Mouse (Mus musculus) limb, embryonic 14.5 days (tissue): Measurements from ENCODE around the gene Gm11037. TPM values are rescaled to one million over a fixed set of nuclear protein-coding genes. Genes with fewer than 3 reads are reported as not detected.
"Not testable (repeated sequence)": the region's sequence is repeated elsewhere in the genome, so short reads cannot be mapped to it uniquely, and the experiment has no call there.

Experiments used
- ATAC-seq: fragments of 200-750 bp; cut with Nextera tagmentation; 2 replicates; pipeline ENCODE4 v1.8.0; 2017; ENCODE audit warnings: low read depth, moderate number of reproducible peaks, moderate TSS enrichment; ENCODE audit not compliant: low FRiP score
- DNase-seq: peaks from one replicate; pipeline ENCODE4 v3.0.0-alpha.2; 2015; ENCODE audit warnings: low spot score
- H3K27ac ChIP-seq: fragments of 300-500 bp; sonication (generic); replicated peaks from 2 replicates; pipeline ENCODE4 v1.5.1; 2014; ENCODE audit warnings: low read depth, mild to moderate bottlenecking, low read length, moderate library complexity, mixed read lengths
- H3K27me3 ChIP-seq: fragments of 300-500 bp; sonication (generic); 2 replicates; pipeline ENCODE4 v1.6.1; 2014; ENCODE audit warnings: low read length, mixed read lengths; ENCODE audit not compliant: control insufficient read depth, insufficient read depth
- H3K36me3 ChIP-seq: fragments of 300-500 bp; sonication (generic); 2 replicates; pipeline ENCODE4 v1.6.1; 2014; ENCODE audit warnings: mild to moderate bottlenecking, low read length, moderate library complexity, mixed read lengths; ENCODE audit not compliant: control insufficient read depth, insufficient read depth
- H3K4me1 ChIP-seq: fragments of 300-500 bp; sonication (generic); 2 replicates; pipeline ENCODE4 v1.6.1; 2014; ENCODE audit warnings: antibody characterized with exemption, low read length, mixed read lengths; ENCODE audit not compliant: control insufficient read depth, insufficient read depth
- H3K4me2 ChIP-seq: fragments of 300-500 bp; sonication (generic); replicated peaks from 2 replicates; pipeline ENCODE4 v1.6.1; 2014; ENCODE audit warnings: low read depth, mild to moderate bottlenecking, low read length, moderate library complexity; ENCODE audit not compliant: severe bottlenecking
- H3K4me3 ChIP-seq: fragments of 300-500 bp; sonication (generic); replicated peaks from 2 replicates; pipeline ENCODE4 v1.5.1; 2014; ENCODE audit warnings: low read length
- H3K9ac ChIP-seq: fragments of 300-500 bp; sonication (generic); 2 replicates; pipeline ENCODE4 v1.6.1; 2014; ENCODE audit warnings: mild to moderate bottlenecking, low read depth, low read length, moderate library complexity; ENCODE audit not compliant: severe bottlenecking
- H3K9me3 ChIP-seq: fragments of 300-500 bp; sonication (generic); 2 replicates; pipeline ENCODE4 v1.6.1; 2016; ENCODE audit warnings: low read length; ENCODE audit not compliant: control insufficient read depth
- POLR2A ChIP-seq: fragments of 200-500 bp; IDR thresholded peaks from 2 replicates; pipeline ENCODE4 v1.8.0; 2012; ENCODE audit warnings: inconsistent platforms, mild to moderate bottlenecking, moderate library complexity, borderline replicate concordance; ENCODE audit not compliant: insufficient read depth, insufficient read length; ENCODE audit errors: extremely low read depth
- WGBS: fragments of 180-500 bp; shearing (Covaris S2); extraction: QIAGEN DNeasy Blood & Tissue Kit; methylation state at CpG from one replicate; pipeline ENCODE4 v1.1.7; 2014; 5-methylcytosine and 5-hydroxymethylcytosine counted together
- polyA plus RNA-seq, 2 experiments: library from polyadenylated mRNA; depleted of rRNA in 1 of 2; stranded (reverse) in 1 of 2; unstranded in 1 of 2; fragments of >200 nt; fragmentation: Nextera tagmentation in 1 of 2; extraction: Ambion mirVana in 1 of 2; gene quantifications; 2 replicates each; pipeline versions ENCODE4 v1.2.1 to v1.2.3; 2012 to 2014

Gene Gm11037
- polyA plus RNA-seq, 2 experiments: not detected

DNA sequence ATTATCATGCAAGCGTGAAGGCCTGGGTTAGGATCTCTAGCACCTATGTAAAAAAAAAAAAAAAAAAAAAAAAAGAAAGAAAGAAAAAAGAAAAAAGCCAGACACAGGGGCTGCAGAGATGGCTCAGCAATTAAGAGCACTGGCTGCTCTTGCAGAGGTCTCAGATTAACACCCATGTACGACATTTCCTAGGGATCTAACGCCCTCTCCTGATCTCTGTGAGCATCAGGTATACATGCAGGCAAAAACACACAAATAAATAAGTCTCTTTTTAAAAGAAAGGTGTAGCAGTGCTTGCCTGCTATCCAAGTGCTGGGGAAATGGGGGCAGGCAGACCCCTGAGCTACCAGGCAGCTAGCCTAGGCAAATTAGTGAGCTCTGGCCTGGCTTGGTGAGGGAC is 31.8 kb upstream of the Gm11037 start:
- H3K36me3 ChIP-seq: no peaks in the 10 kb centered on the region
- no peaks in the 10 kb centered on the region for H3K27me3 ChIP-seq
- H3K4me3 ChIP-seq: no peak overlapping the region
- ATAC-seq (no peak), DNase-seq (no peak)
- TF ChIP-seq POLR2A: no peak
- H3K4me2 ChIP-seq: no peak overlapping the region
- H3K9ac ChIP-seq: no peak overlapping the region
- H3K9me3 ChIP-seq: no peaks in the 10 kb centered on the region
- H3K4me1 ChIP-seq: peaks cover 4% of the 10 kb centered on the region
- H3K27ac ChIP-seq: no peak overlapping the region
- WGBS: 72% methylated on average over 3 of the region's 3 CpGs

DNA sequence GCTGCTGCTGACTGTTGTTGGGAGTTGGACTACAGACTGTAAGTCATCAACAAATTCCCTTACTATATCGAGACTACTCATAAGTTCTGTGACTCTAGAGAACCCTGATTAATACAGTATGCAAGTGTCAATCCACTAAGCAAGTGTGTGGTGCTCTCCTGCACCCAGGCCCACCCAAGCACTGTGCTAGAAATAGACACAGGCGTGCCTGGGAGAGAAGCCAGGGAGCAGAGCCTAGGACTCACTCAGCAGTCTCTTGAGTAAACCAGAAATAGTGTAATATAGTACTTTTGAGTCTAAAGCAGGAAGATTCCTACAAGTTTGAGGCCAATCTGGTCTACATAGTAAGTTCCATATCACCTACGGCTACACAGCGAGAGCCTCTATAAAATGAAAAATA is 29.3 kb upstream of the Gm11037 start:
- Histone ChIP-seq H3K4me3 (no peak overlapping the region), H3K9ac (no peak overlapping the region), H3K4me2 (no peak overlapping the region), H3K36me3 (no peaks in the 10 kb centered on the region), H3K27me3 (no peaks in the 10 kb centered on the region), H3K9me3 (no peaks in the 10 kb centered on the region), H3K27ac (no peak overlapping the region), H3K4me1 (no peaks in the 10 kb centered on the region)
- DNase-seq (no peak), ATAC-seq (no peak)
- 77% methylated on average over 4 of the region's 4 CpGs for WGBS
- no peak for TF ChIP-seq POLR2A

DNA sequence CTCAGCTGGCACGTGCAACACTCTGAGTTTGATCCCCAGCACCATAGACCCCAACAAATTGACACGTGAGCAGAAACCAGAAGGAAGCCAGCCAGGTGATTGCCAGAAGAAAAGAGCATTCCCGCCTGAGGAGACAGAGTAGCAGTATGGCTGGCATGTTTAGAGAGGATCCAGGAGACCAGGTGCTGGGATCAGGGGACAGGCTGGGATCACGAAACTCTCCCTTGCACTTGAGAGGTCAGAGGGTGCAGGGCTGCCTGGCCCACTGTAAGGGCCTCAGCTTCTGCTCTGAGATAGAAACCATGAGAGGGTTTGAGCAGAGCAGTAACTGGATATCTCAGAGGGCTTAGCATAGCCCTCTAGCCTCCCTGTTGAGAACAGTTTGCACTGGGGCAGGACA is 28.2 kb upstream of the Gm11037 start:
- ATAC-seq, H3K9ac ChIP-seq, H3K4me2 ChIP-seq, H3K4me1 ChIP-seq, H3K36me3 ChIP-seq, H3K4me3 ChIP-seq, H3K9me3 ChIP-seq, DNase-seq, H3K27me3 ChIP-seq, H3K27ac ChIP-seq: not testable (repeated sequence)
- 56% methylated on average over 4 of the region's 4 CpGs for WGBS

DNA sequence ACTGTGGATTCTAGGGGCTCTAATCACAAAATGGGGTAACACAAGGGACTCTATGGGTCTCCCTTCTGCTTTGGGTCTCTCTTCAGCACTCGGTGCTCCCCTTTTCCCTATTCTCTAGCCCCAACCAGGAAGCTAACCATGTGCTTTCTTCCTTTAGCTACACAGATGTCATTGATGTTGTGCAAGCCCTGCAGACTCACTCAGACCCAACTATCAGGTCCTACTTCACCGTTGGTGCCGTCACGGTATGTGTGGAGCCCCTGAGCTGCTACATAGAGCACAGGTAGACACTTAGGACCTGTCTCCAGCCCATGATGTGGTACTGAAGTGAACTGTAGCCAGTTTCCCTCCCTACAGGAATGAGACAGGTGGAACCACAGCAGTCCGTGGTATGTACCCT is 27.3 kb upstream of the Gm11037 start:
- no peak overlapping the region for H3K4me3 ChIP-seq
- H3K4me2 ChIP-seq: no peak overlapping the region
- H3K9me3 ChIP-seq: no peaks in the 10 kb centered on the region
- no peaks in the 10 kb centered on the region for H3K36me3 ChIP-seq
- no peak overlapping the region for H3K9ac ChIP-seq
- H3K27ac ChIP-seq: no peak overlapping the region
- 90% methylated on average over 5 of the region's 5 CpGs for WGBS
- no peak for TF ChIP-seq POLR2A
- H3K27me3 ChIP-seq: no peaks in the 10 kb centered on the region
- no peak for ATAC-seq
- no peaks in the 10 kb centered on the region for H3K4me1 ChIP-seq
- DNase-seq: no peak

DNA sequence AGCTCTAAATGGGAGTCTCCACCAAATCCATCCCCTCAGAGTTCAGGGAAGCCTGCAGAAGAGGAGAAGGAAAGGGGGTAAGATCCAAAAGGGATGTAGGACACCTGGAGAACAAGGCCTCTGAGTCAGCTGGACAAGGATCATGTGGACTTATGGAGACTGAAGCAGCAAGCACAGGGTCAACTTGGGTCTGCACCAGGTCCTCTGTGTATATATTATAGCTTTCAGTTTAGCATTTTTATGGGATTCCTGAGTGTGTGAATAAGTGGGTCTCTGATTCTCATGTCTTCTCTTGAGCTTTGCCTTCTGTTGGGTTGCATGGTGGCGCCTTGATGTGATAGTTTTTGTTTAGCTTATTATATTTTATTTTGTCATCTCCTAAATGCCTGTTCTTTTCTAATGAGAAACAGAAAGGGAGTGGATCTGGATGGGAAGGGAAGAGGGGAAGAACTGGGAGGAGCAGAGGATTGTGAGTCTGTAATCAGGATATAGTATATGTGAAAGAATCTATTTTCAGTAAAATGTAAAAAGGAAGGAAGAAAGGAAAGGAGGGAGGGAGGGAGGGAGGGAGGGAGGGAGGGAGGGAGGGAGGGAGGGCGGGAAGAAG is 14.2 kb upstream of the Gm11037 start:
- H3K4me2 ChIP-seq: no peak overlapping the region
- TF ChIP-seq POLR2A: no peak
- WGBS: 66% methylated on average over 2 of the region's 2 CpGs
- H3K27ac ChIP-seq: no peak overlapping the region
- no peak for DNase-seq
- no peaks in the 10 kb centered on the region for H3K27me3 ChIP-seq
- no peak overlapping the region for H3K4me3 ChIP-seq
- no peak overlapping the region for H3K9ac ChIP-seq
- H3K4me1 ChIP-seq: no peaks in the 10 kb centered on the region
- H3K9me3 ChIP-seq: no peaks in the 10 kb centered on the region
- ATAC-seq: no peak
- no peaks in the 10 kb centered on the region for H3K36me3 ChIP-seq

DNA sequence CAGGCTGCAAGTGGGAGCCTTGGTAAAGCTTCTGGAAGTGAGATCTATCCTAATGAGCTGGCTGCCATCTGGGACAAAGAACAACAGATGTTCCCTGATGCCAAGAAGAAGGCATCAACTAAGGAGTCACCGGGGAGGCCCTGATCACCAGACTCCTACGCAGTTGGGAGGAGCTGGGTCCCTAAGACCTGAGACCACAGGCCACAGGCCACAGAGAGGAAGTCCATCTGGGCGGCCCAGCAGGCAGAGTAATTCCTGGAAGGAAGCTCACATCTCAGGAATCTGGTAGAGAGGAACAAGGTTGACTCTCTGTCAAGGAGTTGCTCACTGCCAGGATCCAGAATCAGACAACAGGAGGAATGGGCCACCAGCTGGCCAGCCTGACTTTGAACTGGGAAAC is 9.1 kb upstream of the Gm11037 start:
- DNase-seq: no peak
- 65% methylated on average over 3 of the region's 3 CpGs for WGBS
- no peak for ATAC-seq

More for the DNA sequence above, 9.1 kb upstream of the Gm11037 start:
- no peak overlapping the region for H3K4me3 ChIP-seq
- H3K36me3 ChIP-seq: no peaks in the 10 kb centered on the region
- no peak overlapping the region for H3K27ac ChIP-seq
- H3K27me3 ChIP-seq: no peaks in the 10 kb centered on the region
- H3K4me1 ChIP-seq: peaks cover 23% of the 10 kb centered on the region
- no peaks in the 10 kb centered on the region for H3K9me3 ChIP-seq
- no peak overlapping the region for H3K4me2 ChIP-seq
- no peak overlapping the region for H3K9ac ChIP-seq
- no peak for TF ChIP-seq POLR2A
